Mouse (Mus musculus) thymus, adult 2 months (tissue): ENCODE results near the gene Naif1. TPM values are rescaled to one million over a fixed set of nuclear protein-coding genes. Genes with fewer than 3 reads are reported as not detected.

Experiments
- DNase-seq: peaks from one replicate; pipeline ENCODE4 v3.0.0; 2021
- H3K27ac ChIP-seq: fragments of 200-500 bp; 2 replicates; pipeline ENCODE4 v1.5.1; 2012; ENCODE audit warnings: low read length, control low read depth; ENCODE audit not compliant: control insufficient read depth, insufficient read depth
- H3K27me3 ChIP-seq: fragments of 200-500 bp; 2 replicates; pipeline ENCODE4 v1.6.1; 2012; ENCODE audit warnings: mild to moderate bottlenecking, low read length, moderate library complexity, mixed read lengths; ENCODE audit not compliant: control insufficient read depth, insufficient read depth
- H3K36me3 ChIP-seq: fragments of 200-500 bp; 2 replicates; pipeline ENCODE4 v1.6.1; 2012; ENCODE audit warnings: mild to moderate bottlenecking, low read length, moderate library complexity; ENCODE audit not compliant: control insufficient read depth, insufficient read depth
- H3K4me1 ChIP-seq: fragments of 200-500 bp; replicated peaks from 2 replicates; pipeline ENCODE4 v1.6.1; 2012; ENCODE audit warnings: low read length; ENCODE audit not compliant: control insufficient read depth, insufficient read depth
- H3K4me3 ChIP-seq: fragments of 200-500 bp; 2 replicates; pipeline ENCODE4 v1.5.1; 2012; ENCODE audit warnings: mild to moderate bottlenecking, low read length, control low read depth, moderate library complexity; ENCODE audit not compliant: control insufficient read depth, insufficient read depth
- CTCF ChIP-seq: fragments of 200-500 bp; IDR thresholded peaks from 2 replicates; pipeline ENCODE4 v1.5.1; 2012; ENCODE audit warnings: mild to moderate bottlenecking, control low read depth, low read length, moderate library complexity, borderline replicate concordance; ENCODE audit not compliant: control insufficient read depth, poor library complexity, insufficient read depth; ENCODE audit errors: extremely low read depth
- POLR2A ChIP-seq: fragments of 200-500 bp; IDR thresholded peaks from 2 replicates; pipeline ENCODE4 v1.6.1; 2012; ENCODE audit warnings: mild to moderate bottlenecking, low read length, control low read depth, moderate library complexity; ENCODE audit not compliant: control insufficient read depth, poor library complexity, insufficient read depth; ENCODE audit errors: extremely low read depth
- WGBS: fragments of 180-500 bp; shearing (Covaris S2); methylation state at CpG from one replicate; pipeline ENCODE4 v1.1.7; 2018; 5-methylcytosine and 5-hydroxymethylcytosine counted together
- polyA plus RNA-seq: library from polyadenylated mRNA; depleted of rRNA; stranded (reverse); fragments of >200 nt; gene quantifications from 2 replicates; pipeline ENCODE4 v1.2.3, GENCODE M21; 2012

The Naif1 gene
- polyA plus RNA-seq, 1 experiment, result 8.8 TPM

- H3K36me3 ChIP-seq, result no peaks in the 10 kb centered on the region
- TF ChIP-seq CTCF, result peak; percentile 57; the same call in 1 of the 2 replicates
- TF ChIP-seq POLR2A, result peak; percentile 62; the same call in 1 of the 2 replicates
- H3K27ac ChIP-seq, result peak overlapping the region; percentile 97
- peak overlapping the region; percentile 21 for H3K4me3 ChIP-seq
- H3K4me1 ChIP-seq, result peaks cover 57% of the 10 kb centered on the region
- no peaks in the 10 kb centered on the region for H3K27me3 ChIP-seq
- DNase-seq, result peak; percentile 91
- WGBS, result 3% methylated on average over 20 of the region's 20 CpGs
Measured at GRCm38 (mm10) chr2:32495185-32495726, 45.0 kb downstream of the Naif1 start.

- no peaks in the 10 kb centered on the region for H3K36me3 ChIP-seq
- H3K27me3 ChIP-seq, result no peaks in the 10 kb centered on the region
- H3K4me3 ChIP-seq, result peak overlapping the region; percentile 25
- H3K4me1 ChIP-seq, result peaks cover 63% of the 10 kb centered on the region
- 8% methylated on average over 5 of the region's 5 CpGs for WGBS
- TF ChIP-seq POLR2A (no peak), CTCF (no peak)
- H3K27ac ChIP-seq, result peak overlapping the region; percentile 97
- peak; percentile 47 for DNase-seq
Measured at GRCm38 (mm10) chr2:32496190-32496589, 45.9 kb downstream of the Naif1 start.

- no peaks in the 10 kb centered on the region for H3K27me3 ChIP-seq
- H3K4me3 ChIP-seq, result no peak overlapping the region
- TF ChIP-seq CTCF, result no peak
- no peaks in the 10 kb centered on the region for H3K36me3 ChIP-seq
- peaks cover 56% of the 10 kb centered on the region for H3K4me1 ChIP-seq
- H3K27ac ChIP-seq, result no peak overlapping the region
- no peak for DNase-seq
- 61% methylated on average over 4 of the region's 4 CpGs for WGBS
Measured at GRCm38 (mm10) chr2:32499365-32499764, 49.1 kb downstream of the Naif1 start.

GRCm38 (mm10) chr2:32500461-32500860, 50.2 kb downstream of the Naif1 start:
- DNase-seq, result peak; percentile 30
- no peaks in the 10 kb centered on the region for H3K36me3 ChIP-seq
- no peak overlapping the region for H3K4me3 ChIP-seq
- H3K27me3 ChIP-seq, result no peaks in the 10 kb centered on the region
- TF ChIP-seq POLR2A (no peak), CTCF (no peak)
- H3K4me1 ChIP-seq, result peaks cover 46% of the 10 kb centered on the region
- peak overlapping the region; percentile 79 for H3K27ac ChIP-seq
- 62% methylated on average over 5 of the region's 5 CpGs for WGBS

- TF ChIP-seq POLR2A (no peak), CTCF (no peak)
- H3K36me3 ChIP-seq, result no peaks in the 10 kb centered on the region
- H3K27me3 ChIP-seq, result no peaks in the 10 kb centered on the region
- no peak for DNase-seq
- WGBS, result 74% methylated on average over 5 of the region's 5 CpGs
- H3K27ac ChIP-seq, result no peak overlapping the region
- H3K4me3 ChIP-seq, result no peak overlapping the region
- peaks cover 34% of the 10 kb centered on the region for H3K4me1 ChIP-seq
Measured at GRCm38 (mm10) chr2:32501754-32502324, 51.6 kb downstream of the Naif1 start.

- no peak for DNase-seq
- no peak for TF ChIP-seq CTCF
- no peak for TF ChIP-seq POLR2A
- WGBS, result 82% methylated on average over 12 of the region's 12 CpGs
- no peak overlapping the region for H3K27ac ChIP-seq
- H3K4me3 ChIP-seq, result no peak overlapping the region
- H3K36me3 ChIP-seq, result no peaks in the 10 kb centered on the region
- H3K4me1 ChIP-seq, result peaks cover 32% of the 10 kb centered on the region
- no peaks in the 10 kb centered on the region for H3K27me3 ChIP-seq
Measured at GRCm38 (mm10) chr2:32502843-32503242, 52.6 kb downstream of the Naif1 start.
